Mouse (Mus musculus) kidney, embryonic 14.5 days (tissue): ENCODE data around the gene Ap4b1. TPM values are rescaled to one million over a fixed set of nuclear protein-coding genes. Genes with fewer than 3 reads are reported as not detected.
A peak's percentile ranks its signal among the peaks of the same experiment; 100 is the strongest.

Experiments
- ATAC-seq: fragments of 200-750 bp; cut with Nextera tagmentation; 2 replicates; pipeline ENCODE4 v1.8.0; 2017; ENCODE audit warnings: moderate number of reproducible peaks, mild to moderate bottlenecking, moderate TSS enrichment, moderate library complexity; ENCODE audit not compliant: low FRiP score, low TSS enrichment
- H3K27ac ChIP-seq: fragments of 300-500 bp; sonication (generic); 2 replicates; pipeline ENCODE4 v1.5.1; 2014; ENCODE audit warnings: low read depth, mild to moderate bottlenecking, low read length, moderate library complexity, mixed read lengths
- H3K27me3 ChIP-seq: fragments of 300-500 bp; sonication (generic); 2 replicates; pipeline ENCODE4 v1.6.1; 2014; ENCODE audit warnings: mild to moderate bottlenecking, low read length; ENCODE audit not compliant: control insufficient read depth, insufficient read depth
- H3K36me3 ChIP-seq: fragments of 300-500 bp; sonication (generic); 2 replicates; pipeline ENCODE4 v1.6.1; 2014; ENCODE audit warnings: low read length, mixed read lengths; ENCODE audit not compliant: control insufficient read depth, insufficient read depth
- H3K4me1 ChIP-seq: fragments of 300-500 bp; sonication (generic); 2 replicates; pipeline ENCODE4 v1.6.1; 2014; ENCODE audit warnings: low read length, mixed read lengths; ENCODE audit not compliant: control insufficient read depth, insufficient read depth
- H3K4me2 ChIP-seq: fragments of 300-500 bp; sonication (generic); replicated peaks from 2 replicates; pipeline ENCODE4 v1.6.1; 2014; ENCODE audit warnings: low read depth, mild to moderate bottlenecking, low read length
- H3K4me3 ChIP-seq: fragments of 300-500 bp; sonication (generic); 2 replicates; pipeline ENCODE4 v1.5.1; 2014; ENCODE audit warnings: mild to moderate bottlenecking, low read length
- H3K9ac ChIP-seq: fragments of 300-500 bp; sonication (generic); 2 replicates; pipeline ENCODE4 v1.6.1; 2014; ENCODE audit warnings: low read depth, mild to moderate bottlenecking, low read length, moderate library complexity
- H3K9me3 ChIP-seq: fragments of 300-500 bp; sonication (generic); 2 replicates; pipeline ENCODE4 v1.6.1; 2016; ENCODE audit warnings: low read length; ENCODE audit not compliant: control insufficient read depth
- WGBS: fragments of 180-500 bp; shearing (Covaris S2); extraction: QIAGEN DNeasy Blood & Tissue Kit; methylation state at CpG from one replicate; pipeline ENCODE4 v1.1.7; 2014; 5-methylcytosine and 5-hydroxymethylcytosine counted together
- polyA plus RNA-seq: library from polyadenylated mRNA; unstranded; fragments of >200 nt; fragmentation: Nextera tagmentation; extraction: Ambion mirVana; gene quantifications from 2 replicates; pipeline ENCODE4 v1.2.1, GENCODE M21; 2014

Gene Ap4b1
- polyA plus RNA-seq, 1 experiment from 2014 or later, result 22.2 TPM

DNA sequence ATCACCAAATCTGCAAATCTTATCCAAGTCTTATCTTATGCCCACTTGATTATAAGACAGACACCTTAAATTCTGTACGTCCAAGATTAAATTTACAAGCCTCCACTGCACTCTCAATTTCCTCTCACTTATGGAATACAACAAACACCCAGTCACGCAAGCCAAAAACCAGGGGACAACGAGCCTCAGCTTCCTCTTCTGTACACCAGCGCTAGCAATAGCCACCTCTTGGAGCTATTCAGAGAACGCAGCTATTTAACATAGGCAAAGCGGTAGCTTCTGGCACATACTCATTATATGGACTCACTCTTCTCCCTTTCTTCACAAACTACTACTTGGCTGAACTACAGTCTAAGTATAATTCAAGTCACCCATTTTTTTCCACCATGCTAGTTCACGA is 30.1 kb upstream of the Ap4b1 start:
- 91% methylated on average over 7 of the region's 7 CpGs for WGBS
- Histone ChIP-seq H3K9me3 (no peaks in the 10 kb centered on the region), H3K4me3 (no peak overlapping the region)

GRCm38 (mm10) chr3:103780271-103780670 is 29.0 kb upstream of the Ap4b1 start:
- H3K9ac ChIP-seq, result no peak overlapping the region
- H3K4me3 ChIP-seq, result no peak overlapping the region
- peaks cover 18% of the 10 kb centered on the region for H3K36me3 ChIP-seq
- 92% methylated on average over 3 of the region's 3 CpGs for WGBS
- H3K4me2 ChIP-seq, result no peak overlapping the region
- H3K4me1 ChIP-seq, result no peaks in the 10 kb centered on the region
- ATAC-seq, result no peak
- H3K27ac ChIP-seq, result no peak overlapping the region
- no peaks in the 10 kb centered on the region for H3K27me3 ChIP-seq
- H3K9me3 ChIP-seq, result no peaks in the 10 kb centered on the region

More for the DNA sequence above, 30.1 kb upstream of the Ap4b1 start:
- ATAC-seq, result no peak
- H3K27me3 ChIP-seq, result no peaks in the 10 kb centered on the region
- H3K4me2 ChIP-seq, result no peak overlapping the region
- H3K36me3 ChIP-seq, result peaks cover 18% of the 10 kb centered on the region
- no peaks in the 10 kb centered on the region for H3K4me1 ChIP-seq
- H3K9ac ChIP-seq, result no peak overlapping the region
- H3K27ac ChIP-seq, result no peak overlapping the region

DNA sequence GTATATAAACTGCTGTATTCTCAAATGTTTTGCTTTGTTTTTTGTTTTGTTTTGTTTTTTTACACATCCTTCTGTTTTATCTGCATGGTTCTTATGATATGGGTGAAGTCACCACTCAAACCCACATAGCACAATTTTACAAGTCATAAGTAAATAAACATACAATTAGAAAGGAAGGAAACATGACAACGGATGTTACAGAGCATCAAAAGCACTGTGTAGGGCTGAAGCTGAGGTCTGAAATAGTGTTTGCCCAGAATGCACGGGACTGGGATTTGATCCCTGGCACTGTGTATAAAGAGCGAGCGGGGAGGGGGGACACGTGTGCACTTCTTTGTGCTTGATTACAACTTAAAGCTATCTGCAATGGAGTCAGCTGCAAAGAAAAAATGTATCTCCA is 28.5 kb upstream of the Ap4b1 start:
- Histone ChIP-seq H3K4me2 (no peak overlapping the region), H3K9me3 (no peaks in the 10 kb centered on the region), H3K36me3 (peaks cover 15% of the 10 kb centered on the region), H3K9ac (no peak overlapping the region), H3K27me3 (no peaks in the 10 kb centered on the region), H3K4me1 (no peaks in the 10 kb centered on the region), H3K4me3 (no peak overlapping the region), H3K27ac (no peak overlapping the region)
- WGBS, result 83% methylated on average over 5 of the region's 5 CpGs
- no peak for ATAC-seq

- no peaks in the 10 kb centered on the region; the same call in 1 of the 2 replicates for H3K36me3 ChIP-seq
- 85% methylated on average over 4 of the region's 4 CpGs for WGBS
- H3K4me3 ChIP-seq, result no peak overlapping the region
- no peaks in the 10 kb centered on the region for H3K9me3 ChIP-seq
- H3K9ac ChIP-seq, result no peak overlapping the region
- H3K4me2 ChIP-seq, result no peak overlapping the region
- H3K27me3 ChIP-seq, result no peaks in the 10 kb centered on the region
- no peak overlapping the region for H3K27ac ChIP-seq
- H3K4me1 ChIP-seq, result peaks cover 3% of the 10 kb centered on the region; the same call in 1 of the 2 replicates
- ATAC-seq, result no peak
Observed at GRCm38 (mm10) chr3:103782844-103783609, 26.3 kb upstream of the Ap4b1 start.

DNA sequence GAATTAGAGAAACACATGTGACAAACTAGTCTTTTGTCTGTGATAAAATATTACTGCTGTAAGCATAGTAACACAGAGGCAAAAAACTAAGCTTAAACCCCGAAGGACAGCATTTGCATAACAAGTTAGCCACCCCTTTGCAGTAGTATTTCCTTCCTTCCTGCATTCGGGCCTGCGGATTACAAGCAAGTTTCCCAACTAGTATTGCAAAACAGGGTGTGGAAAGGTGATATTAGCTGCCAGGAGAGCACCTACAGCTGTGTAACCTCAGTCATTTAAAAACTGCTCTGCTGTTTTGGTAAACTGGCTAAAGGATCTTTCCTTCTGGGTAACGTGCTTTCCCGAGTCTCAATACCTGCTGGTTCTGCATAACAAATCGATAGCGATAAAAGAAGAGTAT is 22.1 kb upstream of the Ap4b1 start:
- Histone ChIP-seq H3K4me2 (no peak overlapping the region), H3K36me3 (no peaks in the 10 kb centered on the region), H3K27ac (no peak overlapping the region), H3K4me1 (peaks cover 19% of the 10 kb centered on the region; the same call in 1 of the 2 replicates), H3K27me3 (no peaks in the 10 kb centered on the region), H3K9me3 (no peaks in the 10 kb centered on the region), H3K9ac (no peak overlapping the region), H3K4me3 (no peak overlapping the region)
- ATAC-seq, result no peak
- 63% methylated on average over 7 of the region's 7 CpGs for WGBS

DNA sequence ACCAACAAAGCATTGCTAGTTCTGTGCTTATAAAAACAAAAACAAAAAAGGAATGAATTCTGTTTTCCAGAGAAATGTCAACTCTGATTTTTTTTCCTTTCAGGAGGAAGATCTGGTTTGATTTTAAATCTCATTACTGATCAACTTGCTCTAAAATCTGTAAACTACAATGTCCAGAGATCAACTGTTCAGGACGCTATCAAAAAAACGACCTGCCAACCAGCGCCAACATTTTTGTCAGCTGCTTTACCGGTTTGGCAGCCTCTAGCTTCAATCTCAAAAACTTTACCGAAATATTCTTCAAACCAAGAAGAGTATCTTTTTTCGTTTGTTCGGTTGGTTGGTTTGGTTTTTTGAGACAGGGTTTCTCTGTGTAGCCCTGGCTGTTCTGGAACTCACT is 20.2 kb upstream of the Ap4b1 start:
- no peak for ATAC-seq
- no peak overlapping the region for H3K27ac ChIP-seq
- 77% methylated on average over 7 of the region's 7 CpGs for WGBS

GRCm38 (mm10) chr3:103789891-103790345 is 19.4 kb upstream of the Ap4b1 start:
- 4% methylated on average over 14 of the region's 14 CpGs for WGBS
- ATAC-seq, result no peak
- H3K4me3 ChIP-seq, result peak overlapping the region; percentile 82
- H3K9me3 ChIP-seq, result no peaks in the 10 kb centered on the region
- H3K4me1 ChIP-seq, result peaks cover 19% of the 10 kb centered on the region; the same call in 1 of the 2 replicates
- peak overlapping the region; percentile 86 for H3K27ac ChIP-seq
- H3K4me2 ChIP-seq, result peak overlapping the region; percentile 79
- H3K9ac ChIP-seq, result peak overlapping the region; percentile 96
- H3K36me3 ChIP-seq, result no peaks in the 10 kb centered on the region
- H3K27me3 ChIP-seq, result no peaks in the 10 kb centered on the region

More for the DNA sequence above, 20.2 kb upstream of the Ap4b1 start:
- Histone ChIP-seq H3K9ac (no peak overlapping the region), H3K4me1 (peaks cover 19% of the 10 kb centered on the region; the same call in 1 of the 2 replicates), H3K27me3 (no peaks in the 10 kb centered on the region), H3K4me2 (peak overlapping the region; percentile 79; the same call in 1 of the 2 replicates), H3K9me3 (no peaks in the 10 kb centered on the region), H3K36me3 (no peaks in the 10 kb centered on the region), H3K4me3 (peak overlapping the region; percentile 82; the same call in 1 of the 2 replicates)

DNA sequence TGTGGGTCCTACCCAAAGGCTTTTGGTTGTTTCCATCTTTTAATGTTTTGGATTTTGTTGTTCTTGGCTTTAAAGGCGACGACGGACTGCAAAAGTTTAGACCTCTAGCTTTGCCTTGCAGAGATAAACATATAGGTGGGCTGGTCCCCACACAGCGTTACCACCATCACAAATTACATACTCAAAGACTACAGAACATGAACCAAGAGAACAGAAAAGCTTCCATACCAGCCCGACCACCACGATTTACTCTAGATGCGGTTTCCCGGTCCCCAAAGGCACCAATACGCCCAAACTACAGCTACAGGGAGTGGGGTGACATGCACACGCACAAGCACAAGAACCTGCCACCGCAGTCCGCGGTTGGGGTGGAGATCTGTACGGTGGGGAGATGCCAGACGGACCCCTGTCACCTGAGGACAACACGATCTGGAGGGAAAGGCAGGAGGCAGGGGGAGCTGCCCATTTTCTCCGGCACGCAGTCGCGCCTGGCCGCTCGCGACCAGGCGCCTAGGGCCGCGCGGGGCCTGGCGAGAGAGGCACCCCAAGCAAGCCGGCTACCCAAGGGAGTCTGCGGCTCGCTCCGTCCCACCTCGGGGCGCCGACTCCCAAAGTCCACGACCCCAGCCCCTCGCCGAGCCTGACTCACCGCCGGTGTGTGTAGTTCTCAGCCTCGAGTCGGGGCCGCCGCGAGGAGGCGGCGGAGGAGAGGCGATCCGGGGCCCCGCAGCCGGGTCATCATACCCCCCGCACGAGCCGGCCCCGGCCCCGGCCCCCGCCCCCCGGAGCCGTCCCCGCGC is 18.8 kb upstream of the Ap4b1 start:
- Histone ChIP-seq H3K4me2 (peak overlapping the region; percentile 79), H3K9ac (peak overlapping the region; percentile 96), H3K4me3 (peak overlapping the region; percentile 82), H3K27ac (peak overlapping the region; percentile 86), H3K36me3 (no peaks in the 10 kb centered on the region), H3K4me1 (peaks cover 19% of the 10 kb centered on the region; the same call in 1 of the 2 replicates), H3K9me3 (no peaks in the 10 kb centered on the region), H3K27me3 (no peaks in the 10 kb centered on the region)
- peak; percentile 82 for ATAC-seq
- under 1% methylated on average over 56 of the region's 61 CpGs for WGBS
